Mouse (Mus musculus) ES-E14 (cell line): ENCODE measurements around the gene Parm1. TPM values are rescaled to one million over a fixed set of nuclear protein-coding genes. Genes with fewer than 3 reads are reported as not detected.

Source experiments
- DNase-seq: peaks from one replicate; pipeline ENCODE4 v3.0.0-alpha.2; 2013; ENCODE audit warnings: low read depth, low spot score
- H3K27ac ChIP-seq: 2 replicates; pipeline ENCODE4 v1.5.1; 2012; ENCODE audit warnings: low read depth, mild to moderate bottlenecking, low read length, moderate library complexity, mixed read lengths; ENCODE audit not compliant: poor library complexity, insufficient read depth, severe bottlenecking
- H3K36me3 ChIP-seq: 2 replicates; pipeline ENCODE4 v1.6.1; 2012; ENCODE audit warnings: mild to moderate bottlenecking, low read length, moderate library complexity, mixed read lengths; ENCODE audit not compliant: control insufficient read depth, poor library complexity, insufficient read depth, severe bottlenecking
- H3K4me1 ChIP-seq, 2 experiments: fragments of 150-350 bp in 1 of 2; sonication (generic) in 1 of 2; 2 replicates each; pipeline ENCODE4 v1.6.1; 2012; ENCODE audit warnings: low read length in 2 of 2, mild to moderate bottlenecking in 1 of 2, mixed read lengths in 1 of 2; ENCODE audit not compliant: control insufficient read depth in 2 of 2, insufficient read depth in 2 of 2, poor library complexity in 1 of 2
- H3K4me3 ChIP-seq, 2 experiments: fragments of 150-350 bp in 1 of 2; sonication (generic) in 1 of 2; 2 replicates each; pipeline ENCODE4 v1.5.1; 2012; ENCODE audit warnings: low read length in 2 of 2, low read depth in 1 of 2, mild to moderate bottlenecking in 1 of 2, mixed read lengths in 1 of 2; ENCODE audit not compliant: insufficient read depth in 1 of 2, poor library complexity in 1 of 2, severe bottlenecking in 1 of 2
- H3K9ac ChIP-seq: 2 replicates; pipeline ENCODE4 v1.6.1; 2012; ENCODE audit warnings: low read depth, mild to moderate bottlenecking, low read length, mixed read lengths; ENCODE audit not compliant: poor library complexity, insufficient read depth, severe bottlenecking
- H3K9me3 ChIP-seq: fragments of 150-350 bp; sonication (generic); 2 replicates; pipeline ENCODE4 v1.6.1; 2012; ENCODE audit warnings: low read depth, mild to moderate bottlenecking, low read length; ENCODE audit not compliant: control insufficient read depth, insufficient read depth
- CHD2 ChIP-seq: IDR thresholded peaks from 2 replicates; pipeline ENCODE4 v1.6.1; 2014; ENCODE audit warnings: mild to moderate bottlenecking, low read depth, low read length, inconsistent platforms
- HCFC1 ChIP-seq: IDR thresholded peaks from 2 replicates; pipeline ENCODE4 v1.6.1; 2012; ENCODE audit warnings: low read length, inconsistent platforms, borderline replicate concordance; ENCODE audit not compliant: insufficient read depth
- MAFK ChIP-seq: IDR thresholded peaks from 2 replicates; pipeline ENCODE4 v1.6.1; 2014; ENCODE audit warnings: mild to moderate bottlenecking, low read depth, low read length, inconsistent platforms; ENCODE audit not compliant: insufficient read depth
- ZC3H11A ChIP-seq: IDR thresholded peaks from 2 replicates; pipeline ENCODE4 v1.6.1; 2012; ENCODE audit warnings: low read depth, mild to moderate bottlenecking, inconsistent platforms, low read length, borderline replicate concordance
- ZNF384 ChIP-seq: IDR thresholded peaks from 2 replicates; pipeline ENCODE4 v1.6.1; 2012; ENCODE audit warnings: low read depth, low read length, inconsistent platforms
- in situ Hi-C, 2 experiments: fragments of 600-800 bp; cut with MboI; formaldehyde crosslinking; loops; one replicate each; pipeline ENCODE4 v1.15.1; 2025; ENCODE audit warnings: low sequenced_read_pairs in 2 of 2, inconsistent platforms in 1 of 2; ENCODE audit not compliant: unreplicated experiment in 2 of 2
- total RNA-seq: library from RNA; depleted of rRNA; stranded (reverse); fragments of 300-350 nt; gene quantifications from 2 replicates; pipeline ENCODE4 v1.2.3, GENCODE M21; 2012

Parm1 gene
- total RNA-seq, 1 experiment = 7.3 TPM

DNA sequence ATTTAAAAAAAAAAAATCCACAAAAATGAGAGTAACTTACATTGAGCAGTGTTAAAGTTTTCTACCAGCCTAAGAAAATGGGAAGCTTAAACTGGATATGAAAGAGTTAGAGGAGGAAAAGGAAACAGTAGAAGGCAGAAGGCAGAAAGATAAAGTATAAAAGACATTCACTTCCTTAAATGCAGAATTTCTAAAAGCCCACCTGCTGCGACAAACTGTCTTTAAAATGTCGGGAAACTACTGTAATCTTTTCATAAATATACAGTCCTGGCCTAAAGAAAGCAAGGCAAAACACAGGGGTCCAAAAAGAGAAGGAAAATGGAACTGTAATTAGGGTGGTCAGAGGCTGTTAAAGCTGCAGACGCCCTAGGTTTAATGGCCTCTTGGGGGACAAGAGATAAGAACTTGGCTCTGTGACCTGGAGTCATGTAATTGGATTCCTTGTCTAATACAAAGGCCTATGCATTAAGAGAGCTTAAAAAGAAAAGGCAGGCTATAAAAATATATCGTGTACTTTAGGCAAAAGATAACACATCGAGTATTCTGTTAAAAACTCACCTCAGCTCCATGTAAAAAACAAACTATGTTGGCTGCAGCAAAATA, 13.0 kb upstream of the Parm1 start:
- no peak for DNase-seq
- Histone ChIP-seq H3K27ac (no peak overlapping the region), H3K36me3 (no peaks in the 10 kb centered on the region), H3K4me1 (no peaks in the 10 kb centered on the region), H3K9ac (no peak overlapping the region), H3K4me3 (no peak overlapping the region), H3K9me3 (no peaks in the 10 kb centered on the region)
- in situ Hi-C loops = no loop called here
- TF ChIP-seq MAFK (no peak), CHD2 (no peak), ZNF384 (no peak), HCFC1 (no peak), ZC3H11A (no peak)

DNA sequence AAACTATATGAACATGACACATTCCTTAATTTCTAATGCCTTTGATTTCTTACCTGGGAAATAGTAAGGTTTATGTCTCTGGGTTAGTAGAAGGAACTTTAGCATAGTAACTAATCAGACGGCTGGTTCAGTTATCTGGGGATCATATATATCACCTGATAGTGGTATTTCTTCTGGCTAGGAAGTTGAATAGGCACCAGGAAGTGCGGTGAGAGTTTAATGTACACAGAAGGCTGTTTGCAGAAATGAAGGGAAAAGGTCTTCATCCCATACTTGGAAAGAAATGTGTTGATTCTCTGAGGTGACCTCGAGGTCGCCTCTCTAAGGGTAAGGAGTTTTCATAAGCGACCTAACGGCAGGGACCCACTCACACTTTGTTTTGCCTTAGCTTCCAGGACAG, 338 bp upstream of the Parm1 start:
- H3K27ac ChIP-seq = no peak overlapping the region
- in situ Hi-C loops = no loop called here
- peak overlapping the region in 1 of 2 experiments; percentile 97; a peak in 1 of 4 replicates for H3K4me3 ChIP-seq

DNA sequence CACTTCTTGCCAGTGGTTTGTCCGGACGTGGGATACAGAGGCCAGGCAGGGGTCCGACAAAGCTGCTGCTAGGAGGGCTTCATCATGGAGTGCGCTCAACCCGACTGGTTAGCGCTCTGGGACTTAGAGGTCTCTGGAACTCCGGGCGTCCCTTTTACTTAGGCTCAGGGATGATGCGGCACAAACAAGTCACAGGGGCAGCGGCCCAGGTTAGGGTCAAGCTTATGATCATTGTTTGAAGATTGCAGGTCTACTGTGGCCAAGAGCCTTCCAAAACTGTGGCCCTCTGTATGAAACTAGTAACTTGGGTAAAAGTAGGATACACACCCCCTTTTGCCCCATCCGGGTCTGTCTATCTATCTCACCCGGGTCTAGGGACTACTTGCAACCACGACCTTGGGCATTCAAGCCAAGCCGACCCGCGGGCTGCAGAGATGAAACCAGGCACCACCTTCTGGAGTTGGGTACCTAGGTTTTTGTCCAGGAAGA, 931 bp downstream of the Parm1 start:
- Histone ChIP-seq H3K4me3 (peak overlapping the region; percentile 67 to 97), H3K4me1 (no peaks in the 10 kb centered on the region), H3K36me3 (no peaks in the 10 kb centered on the region), H3K9me3 (no peaks in the 10 kb centered on the region), H3K27ac (no peak overlapping the region), H3K9ac (peak overlapping the region; percentile 68; the same call in 1 of the 2 replicates)
- no peak for DNase-seq
- in situ Hi-C loops = no loop called here
- TF ChIP-seq ZNF384 (no peak), MAFK (no peak), HCFC1 (no peak), ZC3H11A (no peak), CHD2 (no peak)

More for the DNA sequence above, 338 bp upstream of the Parm1 start:
- Histone ChIP-seq H3K4me1 (no peaks in the 10 kb centered on the region), H3K36me3 (no peaks in the 10 kb centered on the region), H3K9ac (no peak overlapping the region), H3K9me3 (no peaks in the 10 kb centered on the region)
- TF ChIP-seq ZC3H11A (no peak), ZNF384 (no peak), MAFK (no peak), CHD2 (no peak), HCFC1 (no peak)
- no peak for DNase-seq

DNA sequence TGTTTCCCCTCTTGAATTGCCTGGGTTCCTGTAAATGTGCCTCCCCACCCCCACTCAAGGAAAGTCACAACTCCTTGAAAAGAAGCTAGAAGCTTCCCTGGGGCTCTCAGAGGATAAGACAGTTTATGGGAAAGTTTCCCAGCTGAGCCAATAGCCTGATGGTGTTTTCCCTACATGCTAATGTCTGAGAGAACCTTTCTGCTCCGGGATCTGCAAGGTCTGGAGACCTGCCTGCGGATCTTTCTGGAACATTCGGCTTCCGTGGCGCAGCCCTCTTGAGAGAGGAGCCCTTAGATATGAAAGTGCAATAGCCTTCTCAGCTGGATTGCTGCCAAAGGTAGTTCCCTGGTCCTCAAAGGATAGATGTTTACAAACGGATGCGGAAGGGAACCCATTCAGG, 1.5 kb downstream of the Parm1 start:
- H3K36me3 ChIP-seq = no peaks in the 10 kb centered on the region
- peak overlapping the region in 1 of 2 experiments; percentile 97; a peak in 1 of 4 replicates for H3K4me3 ChIP-seq
- DNase-seq = no peak
- no peak overlapping the region for H3K27ac ChIP-seq
- in situ Hi-C loops = no loop called here
- no peak overlapping the region for H3K9ac ChIP-seq
- H3K9me3 ChIP-seq = no peaks in the 10 kb centered on the region
- no peak for TF ChIP-seq ZNF384
- TF ChIP-seq CHD2 = no peak
- TF ChIP-seq ZC3H11A = no peak
- TF ChIP-seq HCFC1 = no peak
- TF ChIP-seq MAFK = no peak
- H3K4me1 ChIP-seq = no peaks in the 10 kb centered on the region
